Mouse (Mus musculus): ENCODE data around the gene Dmbx1. TPM values are rescaled to one million over a fixed set of nuclear protein-coding genes. Genes with fewer than 3 reads are reported as not detected.

Dmbx1 gene
- total RNA-seq, 2 experiments from 2014 or later: not detected

- peak; percentile 31 for DNase-seq
Measured at GRCm38 (mm10) chr4:115886875-115887274, 52.9 kb downstream of the Dmbx1 start.

DNA sequence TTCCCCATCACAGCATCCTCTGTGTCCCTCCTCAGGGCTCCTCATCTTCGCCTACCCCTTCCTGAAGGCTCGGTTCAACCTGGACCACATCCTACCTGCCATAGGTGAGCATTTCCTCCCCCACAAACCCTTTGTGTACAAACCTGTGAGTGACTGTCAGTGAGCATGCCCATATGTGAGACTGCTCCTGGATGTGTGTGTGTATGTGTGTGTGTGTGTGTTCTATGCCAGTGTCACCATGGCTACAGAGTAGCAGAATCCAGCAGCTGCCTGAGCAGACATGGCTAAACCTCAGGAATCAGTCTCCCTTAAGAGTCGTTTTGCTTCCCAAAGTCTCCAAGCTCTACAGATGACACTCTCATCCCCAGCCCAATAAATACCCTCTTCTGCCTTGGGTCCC, 53.9 kb downstream of the Dmbx1 start:
- DNase-seq: no peak

GRCm38 (mm10) chr4:115884022-115884421, 55.7 kb downstream of the Dmbx1 start, which contains the start of gene Kncn:
Gene Kncn (plus strand): TSS chr4:115884400.
- no peak for DNase-seq

DNA sequence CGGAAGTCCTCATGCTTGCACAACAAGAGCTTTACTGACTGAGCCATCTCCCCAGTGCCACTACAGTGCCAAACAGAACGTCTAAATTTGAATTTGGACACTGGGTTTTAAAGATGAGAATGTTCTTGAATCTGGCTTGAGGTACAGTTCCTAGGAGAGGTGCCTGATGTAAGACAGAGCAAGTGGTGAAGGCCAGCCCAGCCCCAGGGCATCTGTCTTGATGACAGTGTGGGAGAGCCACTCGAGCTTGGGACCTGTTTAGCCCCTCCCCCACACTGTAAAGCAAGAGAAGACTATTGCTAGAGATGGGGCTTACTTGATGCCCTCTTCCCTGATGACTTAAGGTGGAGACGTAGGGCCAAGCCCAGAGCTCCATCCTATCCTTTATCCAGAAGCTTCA, 57.5 kb downstream of the Dmbx1 start:
- DNase-seq: no peak

- DNase-seq: no peak
Measured at GRCm38 (mm10) chr4:115881183-115881582, 58.5 kb downstream of the Dmbx1 start.

DNA sequence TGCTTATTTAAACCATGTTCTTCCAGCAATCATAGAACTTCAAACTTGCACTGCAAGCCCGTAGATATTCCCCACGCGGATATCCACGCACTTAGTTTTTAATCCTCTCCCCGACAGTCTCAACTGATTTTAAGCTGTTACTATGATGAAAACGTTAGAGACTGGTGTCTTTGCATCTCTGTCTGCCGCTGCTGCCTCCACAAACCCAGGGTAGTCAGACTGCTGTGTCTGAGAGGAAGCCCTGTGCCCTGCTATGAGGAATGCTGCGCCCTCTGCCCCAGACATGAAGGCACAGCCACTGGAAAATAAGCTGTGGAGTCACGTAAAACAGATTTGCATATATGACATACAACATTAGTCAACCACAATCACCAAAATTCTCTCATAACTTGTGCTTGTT, 60.9 kb downstream of the Dmbx1 start:
- DNase-seq: no peak

DNA sequence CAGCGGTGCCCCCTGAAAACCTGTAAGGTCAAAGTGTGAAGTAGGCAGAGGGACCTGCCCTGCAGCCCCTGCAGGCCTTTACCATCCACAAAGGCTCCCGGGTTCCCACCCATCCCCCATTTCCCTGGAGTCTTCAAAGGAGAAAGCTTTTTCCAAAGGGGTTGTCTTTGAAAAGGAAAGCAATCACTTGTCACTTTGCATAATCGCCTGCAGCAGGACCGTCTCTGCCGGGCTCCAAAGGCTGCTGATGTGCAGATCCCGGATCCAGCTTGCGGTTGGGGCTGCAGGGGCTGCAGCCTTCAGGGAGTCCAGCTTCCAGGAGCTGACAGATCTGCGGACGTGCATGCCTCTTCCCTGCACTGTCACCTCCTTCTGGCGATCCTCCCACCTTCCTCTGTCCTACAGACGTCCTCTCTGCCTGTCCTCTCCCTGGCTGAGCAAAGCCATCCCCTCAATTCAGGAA, 61.5 kb downstream of the Dmbx1 start:
- peak; percentile 9 for DNase-seq

GRCm38 (mm10) chr4:115873231-115873630, 66.5 kb downstream of the Dmbx1 start:
- no peak for DNase-seq

DNA sequence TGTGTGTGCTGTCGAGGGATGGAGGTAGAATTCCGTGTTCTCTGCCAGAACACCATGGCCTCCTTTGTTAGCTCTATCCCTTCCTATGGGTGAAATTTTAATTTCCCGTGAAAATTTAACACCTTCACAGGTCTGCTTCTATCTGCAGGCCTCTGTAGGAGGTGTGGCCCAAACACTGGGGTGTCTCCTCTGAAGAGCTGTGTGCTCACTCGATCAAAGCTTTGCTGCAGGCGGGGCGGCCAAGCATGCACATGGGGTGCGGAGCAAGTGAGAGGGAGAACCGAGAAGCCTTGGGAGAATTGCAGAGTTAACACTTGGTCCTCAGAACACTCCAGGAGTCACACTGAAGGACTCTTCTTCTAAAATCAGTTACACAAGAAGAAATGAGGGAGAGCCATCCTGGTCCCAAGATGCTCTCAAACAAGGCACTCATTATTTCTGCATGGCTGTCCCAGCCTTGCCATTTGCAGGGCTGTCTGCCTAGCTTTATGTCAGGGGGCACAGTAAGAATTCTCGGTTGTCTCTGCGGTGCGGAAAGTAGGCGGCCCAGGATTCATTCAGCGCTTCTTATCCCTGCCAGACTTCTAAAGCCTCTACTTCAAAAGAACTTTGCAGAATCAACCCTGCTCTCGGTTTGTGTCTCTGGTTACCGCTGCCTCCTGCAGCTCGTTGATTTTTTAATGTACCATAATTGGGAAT, 70.1 kb downstream of the Dmbx1 start:
- no peak for DNase-seq

Other genes starting within 250 kb of the Dmbx1 start
- gene Efcab14, start 202.2 kb downstream of the Dmbx1 start, total RNA-seq (2021): 10 to 100 TPM; 33.4 to 35.2 TPM
- 1 to 10 TPM in 1 of 2 experiments, under 1 TPM in 1; 0.60 to 1.2 TPM for gene Tex38, start 158.9 kb downstream of the Dmbx1 start, total RNA-seq (2021)
- 10 to 100 TPM; 56.1 to 59.3 TPM for gene Atpaf1, start 155.1 kb downstream of the Dmbx1 start, total RNA-seq (2021)
- 1 to 10 TPM; 6.3 to 8.1 TPM for gene Mob3c, start 111.8 kb downstream of the Dmbx1 start, total RNA-seq (2021)
- 10 to 100 TPM; 22.1 to 23.6 TPM for gene Mknk1, start 100.7 kb downstream of the Dmbx1 start, total RNA-seq (2021)
- gene Kncn, start 55.5 kb downstream of the Dmbx1 start, total RNA-seq (2021): not detected
- gene 6430628N08Rik, start 49.3 kb downstream of the Dmbx1 start, total RNA-seq (2021): not detected
- 1 to 10 TPM; 1.3 to 1.6 TPM for gene Faah, start 78.0 kb upstream of the Dmbx1 start, total RNA-seq (2021)
- gene Nsun4, start 114.0 kb upstream of the Dmbx1 start, total RNA-seq (2021): 10 to 100 TPM; 27.0 to 28.6 TPM
- gene Uqcrh, start 135.1 kb upstream of the Dmbx1 start, total RNA-seq (2021): 1,000 to 10,000 TPM; 1,575 to 1,686 TPM
- gene Lrrc41, start 135.3 kb upstream of the Dmbx1 start, total RNA-seq (2021): 10 to 100 TPM; 40.6 to 41.5 TPM
- gene Rad54l, start 183.8 kb upstream of the Dmbx1 start, total RNA-seq (2021): 10 to 100 TPM; 10.4 to 10.6 TPM
- gene Pomgnt1, start 183.9 kb upstream of the Dmbx1 start, total RNA-seq (2021): 10 to 100 TPM; 83.3 to 84.7 TPM
- 1 to 10 TPM; 3.6 to 3.9 TPM for gene Lurap1, start 211.4 kb upstream of the Dmbx1 start, total RNA-seq (2021)
- not detected for gene Tspan1, start 227.7 kb upstream of the Dmbx1 start, total RNA-seq (2021)
- not detected for gene 1700042G07Rik, start 233.4 kb upstream of the Dmbx1 start, total RNA-seq (2021)
- gene Gm49337, start 233.5 kb upstream of the Dmbx1 start, total RNA-seq (2021): under 1 TPM in 1 of 2 experiments, not detected in 1; 0.79 TPM